Mouse (Mus musculus) kidney, adult 2 months (tissue): ENCODE measurements around the gene AC131692.1.

Source experiments
- CTCF ChIP-seq: fragments of 200-500 bp; conservative IDR thresholded peaks from 2 replicates; pipeline ENCODE4 v1.5.1; 2011; ENCODE audit warnings: low read depth, mild to moderate bottlenecking, control low read depth, low read length, moderate library complexity, mixed read lengths; ENCODE audit not compliant: insufficient read depth, insufficient read length
- POLR2A ChIP-seq: fragments of 200-500 bp; IDR thresholded peaks from one replicate; pipeline ENCODE4 v1.6.1; 2011; ENCODE audit warnings: low read depth, low read length, control low read depth

DNA sequence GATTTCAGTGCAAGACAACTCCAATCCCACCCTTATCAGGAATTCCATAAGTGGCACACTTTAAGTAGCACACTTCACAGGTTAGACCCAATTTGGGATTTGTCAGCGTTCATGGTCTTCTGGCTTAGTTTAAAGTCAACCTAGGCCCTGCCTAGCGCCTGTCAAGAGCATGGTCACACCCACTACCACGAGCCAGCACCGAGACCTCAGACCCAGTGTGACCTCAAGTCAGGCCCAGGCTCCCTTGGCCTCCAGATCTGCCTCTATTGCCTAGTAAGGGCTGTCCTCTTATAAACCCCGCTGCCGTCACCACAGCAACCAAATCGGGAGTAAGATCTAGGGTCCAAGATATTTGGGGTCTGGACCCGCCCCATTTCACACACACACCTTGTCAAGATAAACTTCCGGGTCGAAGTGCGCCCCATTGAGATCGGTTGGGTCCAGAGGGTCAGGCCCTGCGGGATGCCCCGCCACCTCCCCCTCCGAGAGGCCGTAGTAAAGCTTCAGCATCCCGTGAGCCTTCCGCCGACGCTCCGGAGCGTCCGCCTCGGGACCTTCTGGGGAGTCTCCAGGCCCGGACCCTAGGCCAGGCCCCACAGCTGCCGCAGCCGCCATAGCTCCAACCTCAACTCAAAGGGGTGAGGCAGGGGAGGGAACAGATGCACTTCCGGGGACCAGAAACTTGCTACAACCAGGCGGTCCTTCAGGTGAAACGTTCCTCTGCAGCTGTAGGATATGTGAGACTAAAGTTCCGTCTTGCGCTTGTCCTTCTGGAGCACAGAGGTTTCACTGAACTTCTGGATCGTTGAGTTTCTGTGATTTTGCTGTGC, 17.4 kb upstream of the AC131692.1 start, which contains the start of gene Vps51:
- no peak for TF ChIP-seq CTCF
- TF ChIP-seq POLR2A = no peak
